Mouse (Mus musculus) E14TG2a.4 (cell line): ENCODE results near the gene Gm11733.

Experiments used
- CTCF ChIP-seq: conservative IDR thresholded peaks from 2 replicates; pipeline ENCODE4 v1.5.1; 2014; ENCODE audit warnings: low read length
- POU5F1 ChIP-seq: IDR thresholded peaks from 2 replicates; pipeline ENCODE4 v1.6.1; 2014; ENCODE audit warnings: low read length, borderline replicate concordance

GRCm38 (mm10) chr11:117436401-117437109 is 47.6 kb upstream of the Gm11733 start:
- TF ChIP-seq CTCF (no peak), POU5F1 (no peak)
